Mouse (Mus musculus) bone marrow macrophage, adult 2 months (primary cell): Measurements from ENCODE around the gene Mdm4.

Experiments
- CTCF ChIP-seq: IDR thresholded peaks from 2 replicates; pipeline ENCODE4 v1.5.1; 2012; ENCODE audit warnings: low read depth, mild to moderate bottlenecking, low read length, moderate library complexity
- POLR2A ChIP-seq: IDR thresholded peaks from 2 replicates; pipeline ENCODE4 v1.6.1; 2012; ENCODE audit warnings: mild to moderate bottlenecking, low read depth, low read length, borderline replicate concordance

DNA sequence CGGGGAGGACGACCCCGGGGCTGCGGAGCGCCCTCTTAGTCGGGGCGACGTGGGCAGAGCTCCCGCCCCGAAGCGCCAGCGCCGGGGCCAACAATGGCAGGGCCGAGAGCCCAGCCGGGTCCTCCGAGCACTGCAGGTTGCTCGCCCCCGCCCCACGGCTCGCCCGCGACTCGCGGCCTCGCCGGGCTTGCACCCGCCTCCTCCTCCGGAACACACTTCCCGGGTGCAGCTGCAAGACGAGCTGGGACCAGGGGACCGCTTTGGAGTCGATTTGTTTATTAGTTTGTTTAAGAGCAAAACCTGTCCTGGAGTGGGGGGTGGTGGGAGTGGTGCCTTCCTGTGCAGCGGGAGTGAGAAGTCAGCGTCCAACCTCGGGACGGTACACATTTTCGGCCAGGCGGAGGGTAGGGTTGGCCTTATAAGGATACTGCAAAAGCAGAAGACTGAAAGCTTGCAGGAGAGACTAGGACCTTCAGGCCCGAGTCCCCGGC is 16.1 kb upstream of the Mdm4 start:
- no peak for TF ChIP-seq CTCF
- TF ChIP-seq POLR2A = no peak
